Mouse (Mus musculus) forebrain, embryonic 14.5 days (tissue): ENCODE results near the gene Apol6. TPM values are rescaled to one million over a fixed set of nuclear protein-coding genes. Genes with fewer than 3 reads are reported as not detected.

Source experiments
- ATAC-seq: fragments of 200-750 bp; cut with Nextera tagmentation; 2 replicates; pipeline ENCODE4 v1.8.0; 2017; ENCODE audit warnings: mild to moderate bottlenecking, moderate library complexity
- DNase-seq: peaks from one replicate; pipeline ENCODE4 v3.0.0-alpha.2; 2015; ENCODE audit warnings: low spot score
- H3K27ac ChIP-seq: fragments of 300-500 bp; sonication (generic); 2 replicates; pipeline ENCODE4 v1.5.1; 2014; ENCODE audit warnings: low read depth, mild to moderate bottlenecking, control low read depth, low read length, moderate library complexity
- H3K27me3 ChIP-seq: fragments of 300-500 bp; sonication (generic); replicated peaks from 2 replicates; pipeline ENCODE4 v1.6.1; 2014; ENCODE audit warnings: low read length, control low read depth, mixed read lengths; ENCODE audit not compliant: control insufficient read depth, insufficient read depth
- H3K36me3 ChIP-seq: fragments of 300-500 bp; sonication (generic); 2 replicates; pipeline ENCODE4 v1.6.1; 2014; ENCODE audit warnings: low read length, control low read depth; ENCODE audit not compliant: control insufficient read depth, insufficient read depth
- H3K4me1 ChIP-seq: fragments of 300-500 bp; sonication (generic); 2 replicates; pipeline ENCODE4 v1.6.1; 2014; ENCODE audit warnings: antibody characterized with exemption, low read length, control low read depth; ENCODE audit not compliant: control insufficient read depth, insufficient read depth
- H3K4me2 ChIP-seq: fragments of 300-500 bp; sonication (generic); 2 replicates; pipeline ENCODE4 v1.6.1; 2014; ENCODE audit warnings: mild to moderate bottlenecking, control low read depth, low read length
- H3K4me3 ChIP-seq: fragments of 300-500 bp; sonication (generic); 2 replicates; pipeline ENCODE4 v1.5.1; 2014; ENCODE audit warnings: low read depth, low read length, control low read depth
- H3K9ac ChIP-seq: fragments of 300-500 bp; sonication (generic); 2 replicates; pipeline ENCODE4 v1.6.1; 2014; ENCODE audit warnings: mild to moderate bottlenecking, low read length, control low read depth, moderate library complexity
- H3K9me3 ChIP-seq: fragments of 300-500 bp; sonication (generic); replicated peaks from 2 replicates; pipeline ENCODE4 v1.6.1; 2016; ENCODE audit warnings: low read length, control low read depth, mixed read lengths; ENCODE audit not compliant: control insufficient read depth
- WGBS: fragments of 180-500 bp; shearing (Covaris S2); extraction: QIAGEN DNeasy Blood & Tissue Kit; methylation state at CpG from one replicate; pipeline ENCODE4 v1.1.7; 2014; 5-methylcytosine and 5-hydroxymethylcytosine counted together
- polyA plus RNA-seq: library from polyadenylated mRNA; unstranded; fragments of >200 nt; fragmentation: Nextera tagmentation; extraction: Ambion mirVana; gene quantifications from 2 replicates; pipeline ENCODE4 v1.2.1, GENCODE M21; 2014

The Apol6 gene
- polyA plus RNA-seq, 1 experiment from 2014 or later = not detected

- H3K27ac ChIP-seq = peak overlapping the region; percentile 39; the same call in 1 of the 2 replicates
- H3K36me3 ChIP-seq = no peaks in the 10 kb centered on the region
- H3K4me2 ChIP-seq = no peak overlapping the region
- ATAC-seq = no peak
- no peaks in the 10 kb centered on the region for H3K9me3 ChIP-seq
- H3K4me3 ChIP-seq = no peak overlapping the region
- DNase-seq = no peak
- no peak overlapping the region for H3K9ac ChIP-seq
- WGBS = 55% methylated on average over 11 of the region's 11 CpGs
- H3K27me3 ChIP-seq = no peaks in the 10 kb centered on the region
- H3K4me1 ChIP-seq = no peaks in the 10 kb centered on the region
These were observed 7.0 kb upstream of the Apol6 start for GRCm38 (mm10) chr15:77037278-77038161.

- no peak for ATAC-seq
These were observed 5.3 kb upstream of the Apol6 start for GRCm38 (mm10) chr15:77039211-77039700.

GRCm38 (mm10) chr15:77040784-77041183 lies 3.7 kb upstream of the Apol6 start:
- H3K9me3 ChIP-seq = no peaks in the 10 kb centered on the region
- H3K4me3 ChIP-seq = no peak overlapping the region
- no peak overlapping the region for H3K9ac ChIP-seq
- 77% methylated on average over 3 of the region's 3 CpGs for WGBS
- H3K27ac ChIP-seq = no peak overlapping the region
- H3K4me1 ChIP-seq = no peaks in the 10 kb centered on the region
- ATAC-seq = no peak
- no peak for DNase-seq
- no peaks in the 10 kb centered on the region for H3K27me3 ChIP-seq
- H3K36me3 ChIP-seq = no peaks in the 10 kb centered on the region
- H3K4me2 ChIP-seq = no peak overlapping the region

More at GRCm38 (mm10) chr15:77039211-77039700, 5.3 kb upstream of the Apol6 start:
- Histone ChIP-seq H3K27ac (no peak overlapping the region), H3K4me1 (no peaks in the 10 kb centered on the region), H3K27me3 (no peaks in the 10 kb centered on the region), H3K9me3 (no peaks in the 10 kb centered on the region), H3K4me2 (no peak overlapping the region), H3K4me3 (no peak overlapping the region), H3K36me3 (no peaks in the 10 kb centered on the region), H3K9ac (no peak overlapping the region)
- WGBS = 76% methylated on average over 8 of the region's 9 CpGs
- no peak for DNase-seq

GRCm38 (mm10) chr15:77045609-77046008 lies 1.1 kb downstream of the Apol6 start:
- no peak for DNase-seq

GRCm38 (mm10) chr15:77050570-77050969 lies 6.0 kb downstream of the Apol6 start, which contains the start of gene Mb:
Mb (minus strand) TSS chr15:77050670.
- DNase-seq (no peak), ATAC-seq (no peak)
- Histone ChIP-seq H3K9ac (no peak within 1 kb of the TSS), H3K4me3 (no peak within 1 kb of the TSS), H3K27me3 (no peaks in the 10 kb centered on the region), H3K4me2 (no peak within 1 kb of the TSS), H3K4me1 (peaks cover 5% of the 10 kb centered on the region; the same call in 1 of the 2 replicates), H3K36me3 (no peaks in the 10 kb centered on the region), H3K27ac (no peak within 1 kb of the TSS), H3K9me3 (no peaks in the 10 kb centered on the region)
- WGBS = 92% methylated on average over 10 of the region's 10 CpGs

More at GRCm38 (mm10) chr15:77045609-77046008, 1.1 kb downstream of the Apol6 start:
- no peak overlapping the region for H3K4me3 ChIP-seq
- 93% methylated on average over 10 of the region's 10 CpGs for WGBS
- no peaks in the 10 kb centered on the region for H3K36me3 ChIP-seq
- ATAC-seq = no peak
- no peaks in the 10 kb centered on the region for H3K9me3 ChIP-seq
- H3K27me3 ChIP-seq = no peaks in the 10 kb centered on the region
- no peak overlapping the region for H3K27ac ChIP-seq
- H3K4me2 ChIP-seq = no peak overlapping the region
- no peaks in the 10 kb centered on the region for H3K4me1 ChIP-seq
- no peak overlapping the region for H3K9ac ChIP-seq

GRCm38 (mm10) chr15:77052176-77052575 lies 7.6 kb downstream of the Apol6 start:
- DNase-seq = no peak
- Histone ChIP-seq H3K4me3 (no peak overlapping the region), H3K27me3 (no peaks in the 10 kb centered on the region), H3K9me3 (no peaks in the 10 kb centered on the region), H3K27ac (no peak overlapping the region), H3K36me3 (no peaks in the 10 kb centered on the region), H3K9ac (no peak overlapping the region), H3K4me2 (no peak overlapping the region), H3K4me1 (peaks cover 7% of the 10 kb centered on the region)
- WGBS = 43% methylated on average over 1 of the region's 1 CpGs
- no peak for ATAC-seq

- whole genome bisulfite sequencing = 83% methylated on average over 1 of the region's 1 CpGs
- Histone ChIP-seq H3K27me3 (no peaks in the 10 kb centered on the region), H3K4me1 (peaks cover 7% of the 10 kb centered on the region), H3K4me3 (no peak overlapping the region), H3K4me2 (no peak overlapping the region), H3K9me3 (no peaks in the 10 kb centered on the region), H3K36me3 (no peaks in the 10 kb centered on the region), H3K9ac (no peak overlapping the region), H3K27ac (no peak overlapping the region)
- ATAC-seq (no peak), DNase-seq (no peak)
These were observed 8.5 kb downstream of the Apol6 start for GRCm38 (mm10) chr15:77053021-77053420.

GRCm38 (mm10) chr15:77054611-77055175 lies 10.2 kb downstream of the Apol6 start:
- Histone ChIP-seq H3K36me3 (no peaks in the 10 kb centered on the region), H3K9ac (no peak overlapping the region), H3K9me3 (no peaks in the 10 kb centered on the region), H3K4me2 (no peak overlapping the region), H3K4me1 (peaks cover 7% of the 10 kb centered on the region), H3K4me3 (no peak overlapping the region), H3K27me3 (no peaks in the 10 kb centered on the region), H3K27ac (no peak overlapping the region)
- DNase-seq (peak; percentile 35), ATAC-seq (no peak)
- 35% methylated on average over 5 of the region's 5 CpGs for WGBS
